Mouse (Mus musculus) liver, postnatal 0 days (tissue): ENCODE results near the gene Kdelr1.

Experiments used
- CTCF ChIP-seq: sonication (generic); IDR thresholded peaks from 2 replicates; pipeline ENCODE4 v1.5.1; 2016; ENCODE audit warnings: antibody characterized with exemption, low read depth
- EP300 ChIP-seq: IDR thresholded peaks from 2 replicates; pipeline ENCODE4 v1.6.1; 2016; ENCODE audit warnings: antibody characterized with exemption, low read depth, mild to moderate bottlenecking

DNA sequence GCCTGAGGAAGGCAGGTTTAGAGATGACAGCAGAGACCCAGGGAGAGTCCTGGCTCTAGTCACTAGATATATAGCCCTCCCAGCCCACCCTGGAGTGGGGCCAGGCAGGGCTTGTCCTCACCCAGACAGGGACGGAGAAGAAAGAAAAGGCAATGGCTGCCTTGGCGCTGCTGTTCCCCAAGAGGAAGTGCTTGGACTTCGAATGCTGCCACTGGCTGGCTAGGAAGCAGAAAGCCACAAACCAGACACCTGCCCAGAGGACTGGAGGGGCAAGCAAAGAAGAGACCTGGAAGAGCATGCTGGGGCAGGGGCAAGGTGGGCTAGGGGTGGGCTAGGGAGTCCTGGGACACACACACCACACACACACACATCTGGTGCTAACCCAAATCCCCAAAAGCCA lies 14.7 kb downstream of the Kdelr1 start:
- TF ChIP-seq CTCF = no peak
- TF ChIP-seq EP300 = no peak
